Mouse (Mus musculus) ZHBTc4 (cell line): Measurements from ENCODE around the gene Xrra1.
A peak's percentile ranks its signal among the peaks of the same experiment; 100 is the strongest.
"Not testable (repeated sequence)": the region's sequence is repeated elsewhere in the genome, so short reads cannot be mapped to it uniquely, and the experiment has no call there.

Experiments used
- DNase-seq: peaks from one replicate; pipeline ENCODE4 v3.0.0-alpha.2; 2011; ENCODE audit warnings: low read depth, low spot score

The Xrra1 gene

GRCm38 (mm10) chr7:99858813-99859585 lies at the start of gene Xrra1:
TSS of gene Xrra1 (plus strand) at chr7:99859116.
- peak; percentile 100 for DNase-seq

DNA sequence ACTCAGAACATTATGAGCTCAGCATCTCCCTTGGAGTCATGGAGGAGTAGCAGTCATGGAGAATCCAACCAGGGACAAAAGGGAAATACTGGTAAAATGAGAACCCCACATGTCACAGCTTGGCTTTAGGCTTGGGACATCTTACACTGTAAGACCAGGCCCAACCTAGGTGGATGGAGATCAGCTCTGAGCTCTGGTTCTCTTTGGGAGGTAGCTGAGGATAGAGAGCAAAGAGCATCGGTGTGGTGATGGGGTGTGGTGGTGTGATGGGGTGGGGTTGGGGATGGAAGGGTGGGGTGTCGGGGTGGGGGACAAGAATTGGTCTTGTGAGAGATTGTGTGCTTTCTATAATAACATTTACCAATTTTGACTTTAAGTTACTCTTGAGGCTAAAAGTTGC lies 48.1 kb upstream of the Xrra1 start:
- DNase-seq = no peak

DNA sequence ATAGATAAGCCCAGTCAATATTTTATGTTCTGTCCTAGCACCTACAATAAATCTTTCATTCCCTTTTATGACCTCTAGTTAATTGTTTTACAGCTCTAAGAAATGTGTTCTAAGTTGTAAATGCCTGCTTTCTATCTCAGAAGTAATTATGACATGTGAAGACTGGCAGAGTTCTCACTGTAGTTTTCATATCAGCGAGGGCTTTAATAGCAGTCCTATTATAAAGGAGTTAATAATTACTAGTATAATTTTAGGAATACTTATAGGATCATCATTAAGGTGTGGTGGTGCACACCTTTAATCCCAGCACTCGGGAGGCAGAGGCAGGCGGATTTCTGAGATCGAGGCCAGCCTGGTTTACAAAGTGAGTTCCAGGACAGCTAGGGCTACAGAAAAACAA lies 47.3 kb upstream of the Xrra1 start:
- no peak for DNase-seq

DNA sequence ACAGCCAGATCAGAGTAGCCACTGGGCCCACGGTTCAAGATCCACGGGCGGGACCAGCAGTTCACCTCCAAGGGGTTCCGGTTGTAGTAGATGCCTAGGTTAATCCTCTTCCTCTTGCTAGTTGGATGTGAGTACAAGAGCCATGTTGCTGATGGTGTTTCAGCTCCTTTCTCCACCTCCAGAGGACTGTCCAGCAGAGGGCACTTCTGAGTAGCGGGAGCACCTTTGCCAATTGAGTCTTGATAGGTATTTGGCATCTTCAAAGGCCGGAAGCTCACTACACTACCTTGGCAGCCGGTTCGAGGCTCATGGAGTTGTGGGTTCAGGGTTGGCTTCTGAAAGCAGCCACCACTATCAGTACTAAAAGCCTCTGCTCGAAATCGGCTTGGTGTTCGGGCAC lies 45.5 kb upstream of the Xrra1 start:
- DNase-seq = peak; percentile 54

- DNase-seq = not testable (repeated sequence)
These were observed 40.7 kb upstream of the Xrra1 start for GRCm38 (mm10) chr7:99818181-99818725.

DNA sequence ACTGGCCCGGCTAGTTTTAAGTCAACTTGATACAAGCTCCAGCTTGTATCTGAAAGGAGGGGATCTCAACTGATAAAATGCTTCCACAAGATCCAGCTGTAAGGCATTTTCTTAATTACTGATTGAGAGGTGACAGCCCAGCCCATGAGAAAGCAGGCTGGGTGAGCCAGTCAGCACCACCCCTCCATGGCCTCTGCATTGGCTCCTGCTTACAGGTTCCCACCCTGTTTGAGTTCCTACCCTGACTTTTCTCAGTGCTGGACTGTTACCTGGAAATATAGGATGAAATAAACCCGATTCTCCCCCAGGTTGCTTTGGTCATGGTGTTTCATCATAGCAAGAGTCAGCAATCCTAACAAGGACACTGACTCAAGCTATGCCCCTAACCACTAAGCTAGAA lies 37.0 kb upstream of the Xrra1 start:
- DNase-seq = no peak

DNA sequence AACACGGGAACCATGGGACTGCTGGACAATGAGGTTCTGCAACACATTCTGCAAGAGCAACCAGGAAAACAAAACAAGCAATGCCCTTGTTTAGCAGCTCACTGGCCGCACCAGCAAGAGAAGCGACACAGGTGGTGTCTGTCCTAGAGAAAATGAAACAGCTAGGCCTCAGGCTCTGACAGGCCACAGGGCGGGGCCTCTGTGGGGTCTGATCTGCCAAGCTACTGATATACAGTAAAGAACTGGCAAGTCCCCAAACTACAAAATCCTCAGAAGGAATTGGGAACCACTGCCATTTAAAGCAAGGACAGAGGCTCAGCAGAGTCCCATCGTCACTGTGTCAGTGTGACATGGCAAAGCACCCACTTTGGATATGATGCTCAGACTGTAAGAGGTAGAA lies 36.5 kb upstream of the Xrra1 start:
- DNase-seq = no peak

GRCm38 (mm10) chr7:99823045-99823663 lies 35.8 kb upstream of the Xrra1 start:
- no peak for DNase-seq

DNA sequence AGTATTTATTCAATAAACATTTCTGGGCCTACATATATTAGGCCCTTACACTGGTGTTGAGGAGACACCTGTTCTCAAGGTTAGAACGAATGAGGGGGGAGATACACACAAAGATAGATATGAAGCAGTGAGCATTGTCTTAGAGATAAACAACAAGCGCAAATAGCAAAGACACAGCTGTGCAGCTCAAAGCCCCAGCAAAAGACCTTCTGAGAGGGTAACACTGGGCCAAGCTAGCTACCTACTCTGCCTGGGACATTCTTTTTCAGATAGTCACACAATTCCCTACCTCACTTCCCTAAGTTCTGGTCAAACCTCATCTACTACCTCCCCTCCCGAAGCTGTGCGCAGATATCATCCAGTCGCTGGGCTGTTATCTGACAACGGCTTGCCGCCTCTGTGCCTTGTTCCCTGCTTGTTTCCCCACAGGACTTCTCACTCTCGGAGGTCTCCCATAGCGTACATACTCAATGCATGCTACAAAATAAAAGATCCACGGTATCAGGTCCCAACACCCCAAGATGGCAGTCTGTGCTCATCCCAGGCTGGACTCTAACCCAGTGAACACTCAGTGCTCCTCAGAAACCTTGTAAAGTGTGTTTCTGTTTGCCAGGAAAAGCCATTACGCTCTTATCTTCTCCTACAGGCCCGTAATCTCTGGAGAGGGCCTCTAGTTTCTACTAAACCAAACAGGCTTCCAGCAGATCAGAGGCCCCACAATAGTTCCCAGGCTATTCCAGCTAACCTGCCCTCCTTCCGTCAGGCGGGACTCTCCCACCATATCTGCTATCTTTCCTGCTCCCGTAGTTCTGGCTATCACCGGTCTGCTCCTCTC lies 34.0 kb upstream of the Xrra1 start:
- no peak for DNase-seq

DNA sequence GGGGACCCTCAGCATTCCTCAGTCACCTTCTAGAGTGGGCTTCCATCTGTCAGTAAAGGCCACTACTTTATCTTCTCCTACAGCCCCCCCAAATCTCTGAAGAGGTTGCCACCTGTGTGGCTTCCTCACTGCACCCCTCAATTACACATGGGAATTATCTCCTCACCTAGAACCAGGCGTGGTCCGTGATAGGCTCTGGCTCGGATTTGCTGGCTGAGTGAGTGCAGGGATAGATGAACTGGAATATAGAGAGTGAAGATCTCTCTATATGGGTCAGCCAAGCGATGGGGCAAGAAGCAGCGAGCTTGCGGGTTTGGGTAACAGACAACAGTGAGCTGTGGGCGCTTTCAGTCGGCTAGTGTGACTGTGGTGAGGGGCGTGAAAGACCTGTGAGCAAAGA lies 33.4 kb upstream of the Xrra1 start:
- DNase-seq = no peak

DNA sequence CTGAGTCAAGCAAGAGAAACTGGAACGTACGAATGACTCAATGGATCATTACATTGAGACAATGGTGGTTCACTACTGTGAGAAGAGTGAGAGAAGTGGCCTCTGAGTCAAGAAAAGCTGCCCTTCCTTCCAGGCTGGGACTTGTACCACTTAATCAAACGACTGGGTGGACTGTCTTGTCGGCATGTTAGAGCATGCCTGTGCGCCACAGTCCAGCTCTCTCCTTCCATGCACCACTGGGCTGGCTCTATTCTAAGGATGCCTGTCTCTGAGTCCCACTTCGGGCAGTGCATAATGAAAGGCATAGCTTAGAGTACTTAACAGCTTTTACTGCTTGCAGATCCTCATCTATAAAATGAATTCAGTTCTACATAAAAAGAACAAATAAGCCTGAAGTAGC lies 32.8 kb upstream of the Xrra1 start:
- DNase-seq = no peak

- peak; percentile 98 for DNase-seq
These were observed 30.8 kb upstream of the Xrra1 start, which contains the start of gene Neu3 for GRCm38 (mm10) chr7:99828083-99828570. TSS of gene Neu3 (minus strand) at chr7:99828417.

DNA sequence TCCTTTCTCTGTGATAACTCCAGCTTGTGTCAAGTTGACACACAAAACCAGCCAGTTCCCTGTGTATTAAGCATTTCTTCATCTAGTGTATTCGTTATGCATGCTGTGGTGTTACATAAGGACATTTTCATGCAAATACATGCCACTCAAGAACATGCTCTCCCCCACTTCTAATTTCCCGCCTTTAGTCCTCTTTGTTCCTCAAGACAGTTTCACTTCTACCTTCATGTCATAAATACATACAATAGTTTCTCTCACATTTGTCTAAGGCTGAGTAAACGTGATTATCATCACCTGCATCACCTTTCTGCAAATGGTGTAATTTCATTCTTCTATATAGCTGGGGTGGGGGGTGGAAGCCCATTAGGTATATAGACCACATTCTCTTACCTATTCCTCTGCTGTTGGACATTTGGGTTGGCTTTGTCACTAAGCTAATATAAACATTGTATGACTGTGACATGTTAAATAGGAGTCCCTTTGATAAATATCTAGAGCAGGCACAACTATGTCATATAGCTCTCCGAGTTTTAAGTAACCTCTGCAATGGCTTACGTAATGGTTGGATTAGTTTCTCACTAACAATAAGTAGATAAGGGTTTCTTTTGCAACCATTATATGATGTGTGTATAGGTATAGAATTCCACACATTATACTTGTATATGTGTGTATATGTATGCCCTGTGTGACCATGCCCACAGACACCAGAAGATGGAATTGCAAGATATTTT lies 25.6 kb upstream of the Xrra1 start:
- no peak for DNase-seq

DNA sequence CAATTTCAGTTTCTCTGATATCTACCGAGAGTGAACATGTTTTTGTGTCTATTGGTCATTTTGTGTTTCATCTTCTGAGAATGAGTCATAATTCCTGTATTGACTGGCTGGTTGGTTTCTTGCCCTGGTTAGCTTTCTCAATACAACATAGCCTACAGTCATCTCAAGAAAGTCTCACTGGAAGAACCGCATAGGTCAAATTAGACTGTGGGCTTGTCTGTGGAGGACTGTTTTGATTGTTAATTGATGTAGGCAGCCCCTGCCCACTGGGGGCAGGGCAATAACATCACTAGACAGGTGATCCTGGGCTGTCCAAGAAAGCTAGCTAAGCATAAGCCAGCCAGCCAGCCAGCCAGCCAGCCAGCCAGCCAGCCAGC lies 25.1 kb upstream of the Xrra1 start:
- DNase-seq = no peak

DNA sequence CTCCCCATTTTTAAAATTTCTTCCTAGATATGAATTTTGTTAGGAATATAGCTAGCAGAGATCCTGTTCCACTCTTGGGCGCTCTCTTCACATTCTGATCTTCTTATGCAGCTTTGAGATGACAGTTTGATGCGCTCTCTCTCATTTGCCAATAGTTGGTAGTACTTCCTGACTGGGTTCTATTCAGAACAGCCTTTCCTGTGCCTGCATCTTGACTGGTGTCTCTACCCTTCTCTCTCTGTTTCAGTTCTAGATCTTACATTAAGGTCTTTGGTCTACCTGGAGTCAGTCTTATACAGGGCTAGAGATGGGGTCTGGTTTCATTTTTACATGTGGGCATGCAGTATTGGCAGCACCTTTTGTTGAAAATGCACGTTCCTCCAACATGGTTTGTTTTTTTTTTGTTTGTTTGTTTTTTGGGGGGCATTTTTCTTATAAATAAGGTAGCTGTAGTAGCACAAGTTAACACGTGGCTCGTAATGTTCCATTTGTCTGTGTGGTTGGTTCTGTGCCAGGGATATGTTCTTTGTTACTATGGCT lies 24.5 kb upstream of the Xrra1 start:
- no peak for DNase-seq

- no peak for DNase-seq
These were observed 22.1 kb upstream of the Xrra1 start for GRCm38 (mm10) chr7:99836781-99837180.

GRCm38 (mm10) chr7:99837358-99838071 lies 21.4 kb upstream of the Xrra1 start:
- DNase-seq = no peak

DNA sequence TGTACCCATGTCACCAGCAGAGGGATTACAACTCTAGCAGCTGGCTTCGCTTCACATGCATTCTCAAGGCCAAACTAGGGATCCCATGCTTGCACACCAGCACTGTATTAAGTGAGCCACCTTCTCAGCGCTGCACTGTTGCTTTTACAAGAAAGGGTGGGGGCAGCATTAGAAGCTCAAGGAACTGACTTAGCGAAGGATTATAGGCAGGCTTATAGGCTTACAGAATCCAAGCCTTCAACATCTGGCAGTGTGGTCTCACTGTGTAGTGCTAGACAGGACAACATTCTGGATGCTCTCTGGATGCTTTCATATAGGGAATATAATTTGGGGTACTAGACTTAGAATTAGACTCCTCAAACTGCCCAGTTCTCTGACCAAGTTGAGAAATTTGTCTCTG lies 20.7 kb upstream of the Xrra1 start:
- DNase-seq = no peak

DNA sequence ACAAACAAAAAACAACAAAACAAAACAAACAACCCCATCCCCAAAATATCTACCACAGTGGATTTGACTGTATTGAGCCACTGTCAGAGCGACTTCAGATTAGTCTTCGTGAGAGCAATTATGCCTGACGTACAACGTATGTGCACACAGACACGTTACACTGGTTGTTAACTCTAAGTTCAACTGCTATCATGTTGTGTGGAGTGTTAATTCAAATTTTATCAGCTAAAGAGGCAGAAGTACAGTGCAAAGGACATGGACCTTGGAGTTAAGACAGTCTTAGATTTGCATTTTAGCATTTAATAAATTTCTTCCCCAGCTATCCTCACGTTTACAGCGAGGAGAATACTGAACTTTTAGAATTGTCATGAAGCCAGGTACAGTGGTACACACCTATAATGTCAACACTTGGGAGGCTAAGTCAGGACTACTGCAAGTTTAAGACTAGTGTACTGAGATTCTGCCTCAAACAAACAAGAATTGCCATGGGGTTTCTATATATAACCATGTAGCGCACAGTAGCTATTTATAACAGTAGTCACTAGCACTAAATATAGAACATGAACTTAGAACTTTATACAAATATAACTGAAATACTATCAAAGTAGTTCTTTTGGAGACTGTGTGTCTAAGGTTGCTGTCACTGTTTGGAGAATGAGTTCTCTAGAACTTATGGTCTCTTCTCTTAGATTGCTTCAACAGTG lies 13.2 kb upstream of the Xrra1 start:
- DNase-seq = no peak

- DNase-seq = no peak
These were observed 8.4 kb upstream of the Xrra1 start for GRCm38 (mm10) chr7:99850534-99850933.
